Mouse (Mus musculus) C2C12 (cell line): ENCODE results near the gene Sfxn2. TPM values are rescaled to one million over a fixed set of nuclear protein-coding genes. Genes with fewer than 3 reads are reported as not detected.

ENCODE experiments used
- H3K27me3 ChIP-seq: one replicate; pipeline ENCODE4 v1.6.1; 2011; ENCODE audit not compliant: control insufficient read depth, insufficient read depth, insufficient read length
- H3K36me3 ChIP-seq: one replicate; pipeline ENCODE4 v1.6.1; 2011; ENCODE audit not compliant: control insufficient read depth, insufficient read depth
- H3K4me3 ChIP-seq: one replicate; pipeline ENCODE4 v1.5.1; 2011; ENCODE audit warnings: mild to moderate bottlenecking, control low read depth; ENCODE audit not compliant: poor library complexity, insufficient read depth, severe bottlenecking
- H3K79me2 ChIP-seq: one replicate; pipeline ENCODE4 v1.6.1; 2011; ENCODE audit not compliant: control insufficient read depth, insufficient read depth
- H3K79me3 ChIP-seq: one replicate; pipeline ENCODE4 v1.6.1; 2011; ENCODE audit warnings: low read depth, control low read depth
- H3ac ChIP-seq: one replicate; pipeline ENCODE3; 2011; ENCODE audit warnings: low read depth; ENCODE audit not compliant: control insufficient read depth, insufficient read length
- CEBPB ChIP-seq: IDR thresholded peaks from one replicate; pipeline ENCODE4 v1.6.1; 2011; ENCODE audit warnings: low read depth, mild to moderate bottlenecking, control low read depth, moderate library complexity
- CTCF ChIP-seq: IDR thresholded peaks from one replicate; pipeline ENCODE4 v1.5.1; 2011; ENCODE audit not compliant: control insufficient read depth, insufficient read depth, insufficient read length
- FOSL1 ChIP-seq: IDR thresholded peaks from one replicate; pipeline ENCODE4 v1.8.0; 2011; ENCODE audit warnings: mild to moderate bottlenecking, low read length; ENCODE audit not compliant: poor library complexity, insufficient read depth, severe bottlenecking
- MAX ChIP-seq: IDR thresholded peaks from one replicate; pipeline ENCODE4 v1.6.1; 2011; ENCODE audit warnings: mild to moderate bottlenecking, control low read depth
- MYOD1 ChIP-seq: IDR thresholded peaks from one replicate; pipeline ENCODE4 v1.6.1; 2011; ENCODE audit warnings: low read depth; ENCODE audit not compliant: control insufficient read depth, insufficient read length
- MYOG ChIP-seq: IDR thresholded peaks from one replicate; pipeline ENCODE4 v1.6.1; 2011; ENCODE audit not compliant: control insufficient read depth, insufficient read length; ENCODE audit errors: extremely low read depth
- USF1 ChIP-seq: IDR thresholded peaks from one replicate; pipeline ENCODE4 v1.6.1; 2011; ENCODE audit warnings: low read depth, mild to moderate bottlenecking, control low read depth, moderate library complexity
- polyA plus RNA-seq: library from polyadenylated mRNA; unstranded; fragments of >200 nt; fragmentation: generic; extraction: Trizol; gene quantifications from one replicate; pipeline ENCODE4 v1.2.1, GENCODE M21; 2012; ENCODE audit warnings: missing spikeins

Gene Sfxn2
- polyA plus RNA-seq, 1 experiment = 1.4 TPM

GRCm38 (mm10) chr19:46550385-46550784 lies 22.8 kb upstream of the Sfxn2 start:
- Histone ChIP-seq H3K36me3 (peaks cover 5% of the 10 kb centered on the region), H3ac (no peak overlapping the region), H3K27me3 (no peaks in the 10 kb centered on the region), H3K4me3 (no peak overlapping the region), H3K79me3 (no peaks in the 10 kb centered on the region), H3K79me2 (no peaks in the 10 kb centered on the region)
- TF ChIP-seq CTCF = no peak
- no peak for TF ChIP-seq MAX
- TF ChIP-seq USF1 = no peak
- no peak for TF ChIP-seq MYOD1
- TF ChIP-seq MYOG = no peak
- TF ChIP-seq CEBPB = no peak
- no peak for TF ChIP-seq FOSL1

GRCm38 (mm10) chr19:46552496-46552895 lies 20.7 kb upstream of the Sfxn2 start:
- Histone ChIP-seq H3K79me2 (no peaks in the 10 kb centered on the region), H3K36me3 (peaks cover 5% of the 10 kb centered on the region), H3ac (no peak overlapping the region), H3K27me3 (no peaks in the 10 kb centered on the region), H3K4me3 (no peak overlapping the region), H3K79me3 (no peaks in the 10 kb centered on the region)
- TF ChIP-seq MAX = no peak
- no peak for TF ChIP-seq MYOG
- TF ChIP-seq MYOD1 = no peak
- no peak for TF ChIP-seq CEBPB
- no peak for TF ChIP-seq FOSL1
- no peak for TF ChIP-seq CTCF
- no peak for TF ChIP-seq USF1

- Histone ChIP-seq H3K79me2 (no peaks in the 10 kb centered on the region), H3K4me3 (no peak overlapping the region), H3K79me3 (no peaks in the 10 kb centered on the region), H3K36me3 (peaks cover 5% of the 10 kb centered on the region), H3ac (no peak overlapping the region), H3K27me3 (no peaks in the 10 kb centered on the region)
- TF ChIP-seq MYOD1 = no peak
- TF ChIP-seq MYOG = no peak
- TF ChIP-seq CTCF = no peak
- TF ChIP-seq USF1 = no peak
- TF ChIP-seq CEBPB = no peak
- no peak for TF ChIP-seq MAX
- TF ChIP-seq FOSL1 = no peak
These were observed 19.6 kb upstream of the Sfxn2 start for GRCm38 (mm10) chr19:46553541-46553955.

GRCm38 (mm10) chr19:46558009-46558408 lies 15.2 kb upstream of the Sfxn2 start:
- no peaks in the 10 kb centered on the region for H3K79me2 ChIP-seq
- H3K79me3 ChIP-seq = no peaks in the 10 kb centered on the region
- TF ChIP-seq MYOD1 = no peak
- no peak for TF ChIP-seq CEBPB
- TF ChIP-seq USF1 = no peak
- no peak for TF ChIP-seq FOSL1
- no peak for TF ChIP-seq MAX
- TF ChIP-seq CTCF = no peak
- TF ChIP-seq MYOG = no peak
- no peak overlapping the region for H3ac ChIP-seq
- H3K4me3 ChIP-seq = no peak overlapping the region
- H3K36me3 ChIP-seq = peaks cover 5% of the 10 kb centered on the region
- H3K27me3 ChIP-seq = no peaks in the 10 kb centered on the region

GRCm38 (mm10) chr19:46558631-46559030 lies 14.5 kb upstream of the Sfxn2 start:
- no peak overlapping the region for H3ac ChIP-seq

GRCm38 (mm10) chr19:46562132-46562531 lies 11.0 kb upstream of the Sfxn2 start:
- Histone ChIP-seq H3K36me3 (no peaks in the 10 kb centered on the region), H3ac (no peak overlapping the region), H3K79me2 (no peaks in the 10 kb centered on the region), H3K79me3 (no peaks in the 10 kb centered on the region), H3K27me3 (no peaks in the 10 kb centered on the region), H3K4me3 (no peak overlapping the region)
- TF ChIP-seq MAX (peak; percentile 47), MYOD1 (no peak), CTCF (peak; percentile 61)

More at GRCm38 (mm10) chr19:46558631-46559030, 14.5 kb upstream of the Sfxn2 start:
- H3K27me3 ChIP-seq = no peaks in the 10 kb centered on the region
- peaks cover 5% of the 10 kb centered on the region for H3K36me3 ChIP-seq
- no peak overlapping the region for H3K4me3 ChIP-seq
- TF ChIP-seq FOSL1 (no peak), CTCF (no peak), MAX (no peak), USF1 (no peak), MYOG (no peak), MYOD1 (no peak), CEBPB (no peak)
- H3K79me2 ChIP-seq = no peaks in the 10 kb centered on the region
- H3K79me3 ChIP-seq = no peaks in the 10 kb centered on the region
